Mouse (Mus musculus) testis, postnatal 10 days (tissue): ENCODE data around the gene Schip1.

Source experiments
- DNase-seq: peaks from one replicate; pipeline ENCODE4 v3.0.0; 2021; ENCODE audit warnings: low spot score

Schip1 gene

DNA sequence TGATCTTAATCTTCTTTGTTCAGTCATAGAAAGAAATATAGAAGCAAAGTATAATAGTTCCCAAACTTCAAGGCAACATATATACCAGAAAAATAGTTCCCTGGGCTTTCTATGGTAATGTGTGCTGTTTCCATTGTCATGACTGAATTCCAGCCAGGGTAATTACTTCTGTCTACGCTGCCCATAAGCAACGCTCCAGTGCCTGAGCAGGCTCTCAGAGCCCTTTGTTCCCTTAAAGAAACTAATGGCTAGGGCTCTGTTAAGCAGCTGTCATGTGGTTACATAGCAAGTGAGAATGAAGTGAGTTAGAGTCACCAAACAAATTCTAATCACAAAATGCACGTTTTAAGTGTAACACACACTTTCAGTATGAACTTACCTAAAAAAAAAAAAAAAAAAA, 206.9 kb downstream of the Schip1 start:
- DNase-seq: no peak

DNA sequence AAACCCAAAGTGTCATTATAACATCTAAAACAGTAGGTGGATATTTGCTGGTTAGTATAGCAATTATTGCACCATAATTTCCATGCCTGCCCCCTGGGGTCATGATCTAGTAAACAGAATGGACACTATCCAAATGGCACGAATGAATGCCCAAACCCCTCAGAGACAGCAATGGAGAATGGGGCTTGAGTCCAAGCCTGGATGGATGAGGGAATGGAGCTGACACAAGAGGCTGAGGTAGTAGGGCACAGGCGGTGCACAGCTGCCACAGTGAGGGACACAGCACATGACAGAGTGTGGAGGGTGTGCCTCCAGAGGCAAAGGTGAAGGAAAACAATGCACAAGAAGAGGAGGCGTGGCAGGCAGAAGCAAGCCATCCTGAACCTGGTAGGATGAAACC, 207.3 kb downstream of the Schip1 start:
- DNase-seq: no peak

DNA sequence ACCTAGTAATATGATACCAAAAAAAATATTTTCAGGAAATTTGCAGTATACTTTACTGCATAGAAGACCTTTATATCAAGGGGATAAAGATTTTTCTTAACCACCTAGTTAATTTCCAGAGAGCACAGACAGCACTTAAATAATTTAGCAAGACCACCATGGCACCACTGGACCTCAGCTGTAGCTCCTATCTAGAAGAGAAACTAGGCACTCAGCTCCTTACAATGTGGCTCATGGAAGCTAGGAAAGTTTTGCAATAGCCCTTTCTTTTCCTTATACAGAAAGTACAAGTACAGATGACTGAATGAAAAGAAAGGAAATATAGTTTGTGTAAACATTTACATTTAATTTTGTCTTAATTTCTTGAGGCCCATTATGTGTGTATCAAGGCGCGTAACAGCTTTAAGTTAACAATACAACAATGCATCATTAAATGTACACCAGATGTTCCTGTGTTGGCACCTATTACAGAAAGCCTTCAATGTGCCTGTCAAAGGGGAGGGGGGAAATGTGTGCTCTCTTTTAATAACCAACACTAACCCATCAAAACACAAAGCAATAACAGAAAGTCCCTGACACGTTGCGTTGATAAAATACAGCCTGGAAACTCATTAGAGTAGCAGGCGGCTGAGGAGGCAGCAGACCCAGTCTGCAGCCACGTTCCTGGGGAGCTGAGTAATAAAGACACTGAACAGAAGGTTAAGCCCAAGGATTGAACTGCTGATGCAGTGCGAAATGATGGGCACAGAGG, 218.4 kb downstream of the Schip1 start:
- no peak for DNase-seq

DNA sequence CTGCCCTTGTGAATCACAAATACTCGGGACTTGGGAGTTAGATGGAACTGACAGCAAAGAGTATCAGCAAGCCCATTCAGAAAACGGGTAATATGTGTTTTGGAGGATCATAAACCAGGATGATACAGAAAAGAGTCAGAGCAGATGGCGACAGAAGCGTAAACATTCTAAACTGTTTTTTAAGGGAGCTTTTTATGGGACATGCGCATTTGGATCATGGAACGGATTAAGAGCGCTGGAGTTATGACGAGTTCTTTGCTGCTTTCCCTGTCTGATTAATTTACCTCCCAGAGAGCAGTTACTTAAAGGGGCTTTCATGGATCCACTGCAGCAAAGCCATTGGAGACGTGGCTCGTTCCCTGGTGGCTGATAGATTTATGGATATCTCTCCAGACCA, 219.0 kb downstream of the Schip1 start:
- DNase-seq: no peak

DNA sequence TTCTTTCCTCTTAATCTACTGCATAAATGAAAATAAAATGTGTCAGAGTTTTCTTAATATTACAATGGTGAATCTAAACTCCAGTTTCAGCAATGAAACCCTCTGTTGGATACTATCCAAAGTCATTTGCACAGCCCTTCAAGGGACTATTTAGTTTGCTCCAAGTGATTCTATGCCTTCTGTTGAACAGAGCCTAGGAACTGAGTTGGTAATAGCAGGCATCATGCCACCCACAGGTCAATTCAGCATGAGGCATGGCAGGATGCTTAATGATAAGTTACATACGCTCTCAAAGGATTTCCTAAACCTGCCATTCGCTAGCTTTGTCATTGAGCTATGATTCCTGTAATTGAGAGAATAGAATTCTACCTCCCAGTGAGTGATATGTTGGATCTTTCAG, 219.9 kb downstream of the Schip1 start:
- no peak for DNase-seq

DNA sequence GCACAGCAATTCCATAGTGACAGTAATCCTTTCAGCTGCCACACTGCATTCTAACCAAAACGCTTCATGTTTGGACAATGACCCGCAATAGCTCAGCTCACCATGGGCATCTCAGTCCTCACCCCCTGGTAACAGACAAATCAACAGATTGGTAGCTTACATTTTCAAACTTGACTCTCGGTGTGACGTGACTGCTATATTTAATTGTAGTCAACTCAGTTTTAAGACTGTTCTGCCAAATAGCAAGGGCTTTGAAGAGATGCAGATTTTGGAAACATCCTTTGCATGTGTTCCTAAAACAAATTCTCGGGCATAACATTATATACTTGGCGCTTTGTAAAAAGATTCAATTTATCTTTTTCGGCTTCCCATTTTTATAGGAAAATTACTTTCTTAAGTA, 232.2 kb downstream of the Schip1 start:
- DNase-seq: no peak

DNA sequence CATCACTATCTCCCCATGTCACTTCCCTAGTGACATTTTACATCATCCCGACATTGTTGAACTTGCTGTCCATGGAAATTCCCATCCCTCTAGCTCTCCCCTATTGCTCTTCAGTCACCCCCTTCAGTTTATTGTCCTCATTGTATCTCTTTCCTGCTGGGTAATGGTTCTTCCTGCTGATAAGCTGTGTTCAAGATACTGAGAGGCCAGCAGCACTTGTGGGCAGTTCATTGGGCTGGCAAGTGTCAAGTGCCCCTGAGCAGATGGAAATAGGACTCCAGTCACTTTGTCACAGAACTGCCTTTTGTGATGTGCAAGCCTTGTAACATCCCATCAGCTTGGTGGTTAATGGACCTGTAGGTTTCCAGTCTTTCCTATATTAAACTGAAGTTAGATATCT, 241.0 kb downstream of the Schip1 start:
- DNase-seq: no peak

DNA sequence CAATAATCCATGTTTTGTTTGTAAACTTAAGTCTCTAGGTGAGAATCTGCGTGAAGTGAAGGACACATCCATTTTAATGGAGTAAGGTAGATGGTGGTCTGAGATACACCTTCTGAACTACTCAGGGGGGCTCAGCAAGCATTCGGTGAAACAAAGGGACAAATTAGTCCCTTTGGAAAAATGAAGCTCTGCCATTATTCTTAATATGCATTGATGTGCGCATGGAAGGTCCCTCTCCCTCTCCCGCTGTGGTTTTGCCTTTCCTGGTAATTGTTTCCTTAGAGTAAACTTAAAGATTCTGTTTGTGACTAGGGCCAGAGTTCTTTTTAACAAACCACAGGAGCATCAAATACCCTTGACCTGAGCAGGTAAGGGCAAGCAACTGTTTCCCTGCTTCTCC, 242.1 kb downstream of the Schip1 start:
- DNase-seq: no peak

DNA sequence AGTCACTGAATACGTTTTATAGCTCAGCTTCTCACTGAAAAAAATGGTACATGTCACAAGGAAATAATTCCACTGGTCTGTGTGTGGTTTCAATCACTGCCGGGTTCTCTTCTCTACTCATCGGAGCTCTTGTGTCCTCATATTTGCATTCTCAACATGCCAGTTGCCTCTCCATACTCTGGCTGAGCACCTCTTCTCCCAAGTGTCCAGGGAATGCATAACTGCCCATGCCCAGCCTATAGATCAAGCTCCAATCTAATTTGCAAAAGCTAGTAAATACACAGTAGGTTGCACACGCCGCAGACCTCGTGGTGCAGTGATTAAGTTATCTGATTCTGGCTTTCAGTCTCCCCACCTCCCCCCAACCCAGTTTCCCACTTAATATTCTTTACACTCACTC, 261.0 kb downstream of the Schip1 start:
- no peak for DNase-seq

DNA sequence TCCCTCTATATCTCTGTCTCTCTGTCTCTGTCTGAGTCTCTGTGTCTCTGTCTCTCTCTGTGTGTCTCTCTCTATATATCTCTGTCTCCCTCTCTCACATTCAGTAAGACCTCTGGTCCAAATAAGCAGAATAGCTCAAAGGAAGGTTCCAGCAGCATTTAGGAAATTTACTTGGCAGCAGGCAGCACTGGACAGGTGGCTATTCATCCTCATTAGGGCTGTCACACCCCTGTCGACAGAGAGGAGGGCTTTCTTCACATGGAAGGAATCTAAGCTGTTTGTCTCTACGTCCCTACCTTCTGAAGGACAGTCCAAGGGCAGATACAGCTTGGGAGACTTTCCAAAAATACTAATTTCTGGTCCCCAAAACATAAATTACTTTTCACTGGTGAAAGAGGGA, 267.9 kb downstream of the Schip1 start:
- no peak for DNase-seq

DNA sequence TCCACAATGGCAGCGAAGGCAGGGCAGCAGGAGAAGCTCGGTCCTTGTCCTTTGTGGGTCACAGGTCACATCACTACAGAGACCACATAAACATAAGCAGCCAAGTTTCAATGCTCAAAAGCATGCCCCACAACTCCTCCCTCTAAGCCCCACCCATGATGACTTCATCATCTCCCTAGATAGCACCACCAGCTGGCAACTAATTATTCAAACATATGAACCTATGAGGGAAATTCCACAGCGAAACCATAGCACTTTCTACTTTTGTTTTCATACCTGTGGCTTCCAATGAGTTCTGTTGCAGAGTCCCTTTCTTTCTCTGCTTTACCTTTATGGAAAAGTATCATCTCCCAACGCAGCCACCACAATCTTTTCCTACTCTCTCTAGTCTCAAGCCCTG, 270.9 kb downstream of the Schip1 start:
- DNase-seq: no peak

DNA sequence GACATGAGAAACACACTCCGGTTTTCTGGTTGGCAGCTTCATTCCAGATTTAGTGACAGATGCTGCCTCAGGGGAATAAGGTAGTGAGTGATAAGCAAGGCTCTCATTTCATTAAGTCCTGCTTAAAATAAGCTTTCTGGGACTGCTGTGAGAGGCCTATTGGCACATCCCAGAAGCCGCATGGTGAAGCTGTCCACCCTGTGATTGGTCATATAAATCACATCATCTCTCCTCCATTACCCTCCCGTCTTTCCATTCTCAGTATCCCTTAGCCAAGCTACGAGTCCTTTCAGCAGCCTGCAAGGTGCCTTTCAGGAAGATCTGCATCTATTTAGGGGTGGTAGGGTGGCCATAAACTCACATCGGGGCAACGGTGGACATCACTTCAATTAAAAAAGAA, 286.0 kb downstream of the Schip1 start:
- no peak for DNase-seq

DNA sequence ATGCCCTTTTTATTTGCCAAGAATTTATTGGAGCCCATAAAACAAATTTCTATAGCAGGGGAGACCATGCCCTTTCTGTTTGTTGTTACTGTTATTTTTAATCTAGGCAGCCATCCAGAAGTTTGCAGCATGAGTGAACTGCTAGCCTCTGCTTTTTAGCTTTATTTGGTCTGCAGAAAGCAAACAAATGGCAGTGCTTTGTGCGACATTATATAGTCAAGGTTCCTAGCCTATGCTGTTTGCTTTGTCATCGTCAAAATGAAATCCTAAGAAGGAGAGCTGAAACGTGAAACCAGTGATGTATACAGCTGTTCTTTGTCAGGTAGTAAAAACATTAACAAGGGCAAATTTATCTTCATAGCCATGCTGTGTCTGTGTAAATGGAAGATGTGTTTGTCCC, 286.9 kb downstream of the Schip1 start:
- DNase-seq: no peak

DNA sequence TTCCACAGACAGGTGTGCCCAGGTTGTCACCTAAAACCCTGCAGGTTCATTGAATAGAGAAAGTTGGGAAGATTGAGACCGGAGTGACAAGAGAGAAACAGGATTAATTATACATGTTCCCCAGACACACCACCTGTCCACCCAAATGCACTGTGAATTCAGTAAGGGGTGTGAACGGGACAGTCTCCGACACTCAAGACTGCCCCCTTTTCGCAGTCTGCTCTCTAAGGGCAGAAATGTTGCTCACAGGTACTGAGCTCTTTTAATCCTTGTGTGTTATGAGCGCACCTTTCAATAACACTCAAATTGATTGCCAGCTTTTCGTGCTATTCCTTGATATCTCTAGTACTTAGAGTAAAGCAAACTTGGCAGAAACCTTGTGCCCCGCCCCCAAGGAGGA, 288.4 kb downstream of the Schip1 start:
- no peak for DNase-seq

DNA sequence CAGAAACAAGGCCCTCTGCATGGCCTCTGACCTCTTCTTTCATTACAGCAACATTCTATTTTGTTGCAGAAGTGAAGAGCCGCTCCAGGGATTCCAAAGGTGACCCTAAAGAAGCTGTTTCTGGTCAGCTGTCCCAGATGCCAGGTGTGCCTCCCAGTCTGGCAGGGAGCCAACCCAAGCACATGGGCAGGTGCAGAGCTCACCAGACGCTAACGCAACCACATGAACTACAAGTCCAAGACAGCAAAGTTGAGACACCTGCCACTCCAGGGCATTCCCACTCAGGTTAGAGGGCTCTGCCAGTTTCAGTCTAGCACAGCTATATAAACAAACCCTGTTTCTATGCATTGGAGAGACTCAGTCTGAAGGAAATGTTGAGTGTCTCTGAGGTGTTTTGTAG, 288.9 kb downstream of the Schip1 start:
- DNase-seq: peak; percentile 44

DNA sequence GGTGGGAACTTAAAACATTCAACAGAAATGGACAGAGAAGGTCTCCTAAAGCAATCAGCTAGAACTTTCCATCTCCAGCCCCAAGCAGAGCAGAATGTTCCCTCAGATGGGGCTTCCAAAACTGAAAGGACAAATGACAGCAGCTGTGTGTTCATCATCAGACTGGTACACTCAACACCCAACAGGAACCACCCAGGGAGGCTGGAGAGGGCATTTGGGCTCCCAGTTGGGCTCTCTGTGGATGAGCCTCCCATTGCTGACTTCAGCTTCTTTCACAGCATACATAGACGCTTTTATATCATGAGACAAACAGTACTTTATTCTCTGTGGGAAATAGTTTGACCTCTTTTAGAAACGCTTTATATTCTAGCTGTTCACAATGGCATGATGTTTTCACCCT, 291.9 kb downstream of the Schip1 start:
- DNase-seq: no peak

DNA sequence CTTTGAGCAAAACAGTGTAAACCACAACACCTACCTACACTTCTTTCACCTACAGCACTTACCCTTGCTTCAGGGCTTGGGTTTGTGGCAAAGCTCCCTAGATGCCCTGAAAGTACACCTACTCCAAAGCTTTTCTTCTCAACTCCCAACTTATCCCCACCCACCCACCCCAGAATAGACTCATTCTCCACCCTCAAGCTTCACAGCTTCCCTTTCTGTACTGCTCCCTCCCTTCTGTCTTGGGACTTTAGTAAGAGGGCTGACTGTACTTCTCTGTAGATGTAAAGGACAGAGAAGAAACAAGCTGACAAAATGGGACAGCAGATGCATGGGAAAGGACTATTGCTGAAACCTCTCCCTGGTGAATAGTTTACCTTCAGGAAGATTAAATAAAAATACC, 303.4 kb downstream of the Schip1 start:
- DNase-seq: no peak

DNA sequence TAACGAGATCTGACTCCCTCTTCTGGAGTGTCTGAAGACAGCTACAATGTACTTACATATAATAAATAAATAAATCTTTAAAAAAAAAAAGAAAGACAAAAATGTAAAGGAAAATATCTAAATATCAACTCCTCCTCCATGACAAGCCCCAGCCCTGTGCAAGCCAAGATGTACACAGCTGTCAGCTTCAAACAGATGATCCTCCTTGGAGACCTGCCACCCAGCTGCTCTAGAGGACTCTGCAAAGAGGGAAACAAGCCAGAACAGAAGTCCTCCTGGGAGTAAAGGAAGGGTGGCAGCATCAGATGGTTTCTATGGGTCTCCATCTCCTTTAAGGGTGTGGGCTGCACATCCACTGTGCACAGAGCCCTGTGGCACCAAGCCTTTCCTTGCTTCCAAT, 308.3 kb downstream of the Schip1 start:
- no peak for DNase-seq

DNA sequence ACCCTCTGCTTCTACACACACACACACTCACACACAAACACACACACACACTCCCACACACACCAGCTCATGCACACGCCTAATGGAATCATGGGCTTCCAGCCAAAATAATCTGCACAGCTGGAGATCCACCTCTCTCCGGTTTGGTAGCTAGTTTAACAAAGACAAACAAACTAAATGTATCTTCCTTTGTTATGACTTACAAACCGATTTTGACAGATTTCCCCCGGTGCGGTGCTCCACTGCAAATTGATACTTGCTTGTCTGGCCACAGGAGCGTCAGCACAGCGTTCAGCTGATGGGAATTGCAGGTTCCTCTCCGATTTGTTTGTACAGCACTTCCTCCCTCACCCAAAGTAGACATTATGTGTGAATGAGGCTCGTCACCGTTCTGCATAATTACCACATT, 310.5 kb downstream of the Schip1 start:
- DNase-seq: no peak

DNA sequence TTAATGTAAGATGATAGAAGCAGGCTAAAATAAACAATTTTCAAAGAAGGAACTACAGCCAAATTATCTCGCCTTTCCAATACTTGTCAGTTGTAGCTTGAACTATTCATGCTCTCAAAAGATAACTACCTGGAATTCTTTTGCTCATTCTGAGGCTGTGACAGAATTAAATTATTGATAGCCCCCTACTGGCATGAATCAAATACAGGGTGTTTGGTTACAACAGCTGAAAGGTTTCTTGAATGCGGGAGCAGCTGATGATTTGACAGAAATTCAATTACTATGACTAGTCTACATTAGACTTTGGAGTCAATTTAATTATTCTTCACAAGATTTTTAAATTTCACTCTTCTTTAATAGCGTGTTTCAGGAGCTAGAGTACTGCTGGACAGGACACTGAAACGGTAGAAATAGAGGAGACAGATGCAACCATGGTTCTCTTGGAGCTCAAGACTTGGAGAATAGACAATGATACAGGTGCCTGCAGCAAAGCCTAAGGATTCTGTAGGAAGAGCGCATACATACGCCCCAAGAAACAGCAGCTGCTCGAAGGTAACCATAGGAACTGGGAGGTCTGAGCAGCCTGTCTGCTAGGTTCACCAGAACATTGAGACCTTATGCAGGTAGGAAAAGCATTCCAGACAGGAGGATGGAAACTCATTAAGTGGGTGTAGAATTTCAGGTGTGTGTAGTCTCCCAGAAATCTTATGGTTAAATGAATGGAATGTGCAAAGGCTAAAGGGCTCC, 313.0 kb downstream of the Schip1 start:
- no peak for DNase-seq

DNA sequence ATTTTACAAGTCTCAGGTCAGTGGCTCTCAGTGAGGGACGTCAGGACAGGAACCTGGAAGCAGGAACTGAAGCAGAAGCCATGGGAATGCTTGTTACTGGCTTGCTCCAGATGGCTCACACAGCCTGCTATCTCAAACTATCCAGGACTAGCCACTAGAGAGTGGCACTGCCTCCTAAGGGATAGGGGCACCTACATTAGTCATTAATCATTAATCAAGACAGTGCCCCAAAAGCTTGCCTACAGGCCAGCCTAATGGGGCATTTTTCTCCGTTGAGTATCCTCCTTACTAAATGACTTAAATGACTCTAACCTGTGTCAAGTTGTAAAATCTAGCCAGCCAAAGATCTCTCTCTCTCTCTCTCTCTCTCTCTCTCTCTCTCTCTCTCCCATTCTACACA, 314.2 kb downstream of the Schip1 start:
- DNase-seq: no peak

DNA sequence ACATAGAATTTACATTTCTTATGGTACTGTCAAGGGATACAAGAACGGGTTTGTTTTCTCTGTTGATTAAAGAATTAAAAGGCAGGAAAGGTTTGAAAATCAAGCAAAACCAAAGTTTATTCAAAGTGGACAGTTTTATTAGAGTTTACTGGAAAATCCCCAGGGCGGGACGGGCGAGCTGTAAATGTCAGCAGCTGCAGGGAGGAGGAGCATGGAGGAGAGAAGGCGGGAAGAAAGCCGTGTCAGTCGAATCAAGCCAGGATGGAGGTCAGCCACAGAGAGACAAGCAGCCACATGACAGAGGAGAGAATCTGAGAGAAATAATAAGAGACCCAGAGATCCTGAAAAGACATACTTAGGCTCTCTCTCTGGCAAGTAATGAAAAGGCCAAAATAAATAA, 314.6 kb downstream of the Schip1 start:
- DNase-seq: no peak

DNA sequence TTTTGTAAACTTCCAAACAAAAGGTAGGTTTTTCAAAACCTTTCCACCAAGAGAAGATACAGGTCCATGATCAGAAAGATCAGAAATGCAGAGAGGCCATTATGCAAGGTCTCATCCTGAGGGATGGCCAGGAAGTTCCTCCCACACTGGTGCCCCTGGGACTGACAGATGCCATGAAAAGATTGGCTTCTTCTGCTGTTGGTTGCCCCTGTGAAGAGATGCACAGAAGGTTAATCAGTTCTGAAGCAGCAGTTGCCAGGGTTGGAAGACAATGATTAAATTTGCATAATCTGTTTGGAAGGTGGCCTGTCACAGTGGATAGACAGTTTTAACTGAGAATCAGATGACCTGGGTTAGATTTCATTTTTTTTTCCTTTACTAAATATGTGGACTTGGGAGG, 319.1 kb downstream of the Schip1 start:
- DNase-seq: no peak

DNA sequence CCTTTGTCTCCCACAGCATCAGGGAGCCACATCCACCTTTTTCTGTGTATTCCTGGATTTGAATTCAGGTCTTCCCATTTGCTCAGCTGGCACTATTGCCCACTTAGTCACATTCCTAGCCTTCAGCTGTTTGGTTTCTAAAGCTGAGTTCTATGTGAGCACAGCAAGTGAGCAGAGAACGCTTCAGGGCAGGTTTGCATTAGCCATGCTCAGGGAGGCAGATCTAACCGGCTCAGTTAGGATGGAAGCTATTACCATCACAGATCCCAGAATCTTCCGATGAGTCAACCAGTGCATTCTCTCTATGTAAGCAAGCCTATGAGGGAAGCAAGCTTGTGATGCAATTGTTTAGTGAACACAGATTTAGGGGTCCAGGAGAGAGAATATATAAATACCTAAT, 320.9 kb downstream of the Schip1 start:
- DNase-seq: no peak
